Mouse (Mus musculus): ENCODE results near the gene Rbms3.

DNA sequence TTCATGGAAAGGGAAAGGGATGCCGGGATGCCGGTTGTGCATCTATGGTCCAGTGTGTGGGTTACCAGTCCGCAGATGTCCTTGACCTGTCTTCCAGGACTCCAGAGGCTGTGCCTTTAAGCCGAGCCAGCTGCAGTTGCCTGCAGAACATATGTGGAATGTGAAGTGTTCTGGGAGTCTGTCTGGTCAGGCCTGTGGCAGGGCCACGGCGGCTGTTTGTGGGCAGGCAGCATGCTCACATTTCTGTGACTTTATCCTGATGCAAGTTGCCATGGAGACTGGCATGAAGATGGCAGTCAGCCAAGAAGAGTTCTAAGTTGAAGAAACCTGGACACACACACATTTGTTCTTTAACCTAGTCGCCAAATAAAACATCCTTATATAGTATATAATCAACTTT, 187.1 kb downstream of the Rbms3 start:
- TF ChIP-seq CTCF (IDR thresholded peaks at IDR 0.05): no peak
- no peak for TF ChIP-seq POLR2A (IDR thresholded peaks at IDR 0.05; ENCODE audit: insufficient read depth, low read depth, low read length)
- no peak for TF ChIP-seq EP300 (IDR thresholded peaks at IDR 0.05; ENCODE audit: insufficient read depth, low read depth, low read length)
